Mouse (Mus musculus) thymus, adult 2 months (tissue): ENCODE results near the gene 2700049A03Rik.

ENCODE experiments used
- CTCF ChIP-seq: fragments of 200-500 bp; IDR thresholded peaks from 2 replicates; pipeline ENCODE4 v1.5.1; 2012; ENCODE audit warnings: mild to moderate bottlenecking, control low read depth, low read length, moderate library complexity, borderline replicate concordance; ENCODE audit not compliant: control insufficient read depth, poor library complexity, insufficient read depth; ENCODE audit errors: extremely low read depth
- POLR2A ChIP-seq: fragments of 200-500 bp; IDR thresholded peaks from 2 replicates; pipeline ENCODE4 v1.6.1; 2012; ENCODE audit warnings: mild to moderate bottlenecking, low read length, control low read depth, moderate library complexity; ENCODE audit not compliant: control insufficient read depth, poor library complexity, insufficient read depth; ENCODE audit errors: extremely low read depth

- TF ChIP-seq POLR2A (no peak), CTCF (no peak)
Measured at GRCm38 (mm10) chr12:71254779-71255178, 118.1 kb downstream of the 2700049A03Rik start.
